Mouse (Mus musculus) embryonic facial prominence, embryonic 12.5 days (tissue): ENCODE measurements around the gene Frmpd4. TPM values are rescaled to one million over a fixed set of nuclear protein-coding genes. Genes with fewer than 3 reads are reported as not detected.

Source experiments
- polyA plus RNA-seq: library from polyadenylated mRNA; unstranded; fragments of >200 nt; fragmentation: Nextera tagmentation; extraction: Ambion mirVana; gene quantifications from 2 replicates; pipeline ENCODE4 v1.2.1, GENCODE M21; 2016

Gene Frmpd4
- polyA plus RNA-seq, 1 experiment from 2014 or later: 0.41 TPM

Other genes starting within 250 kb of the Frmpd4 start
- gene Msl3, start 96.7 kb upstream of the Frmpd4 start, polyA plus RNA-seq: 29.7 and 34.5 TPM in 2 replicates
- gene Arhgap6, start 217.9 kb upstream of the Frmpd4 start, polyA plus RNA-seq: 1.8 and 2.7 TPM in 2 replicates